Mouse (Mus musculus) C2C12 (cell line): ENCODE measurements around the gene Trpv5.

Source experiments
- CEBPB ChIP-seq: IDR thresholded peaks from one replicate; pipeline ENCODE4 v1.6.1; 2011; ENCODE audit warnings: low read depth, mild to moderate bottlenecking, control low read depth, moderate library complexity
- CTCF ChIP-seq: IDR thresholded peaks from one replicate; pipeline ENCODE4 v1.5.1; 2011; ENCODE audit not compliant: control insufficient read depth, insufficient read depth, insufficient read length
- FOSL1 ChIP-seq: IDR thresholded peaks from one replicate; pipeline ENCODE4 v1.8.0; 2011; ENCODE audit warnings: mild to moderate bottlenecking, low read length; ENCODE audit not compliant: poor library complexity, insufficient read depth, severe bottlenecking
- MYOD1 ChIP-seq: IDR thresholded peaks from one replicate; pipeline ENCODE4 v1.6.1; 2011; ENCODE audit warnings: low read depth; ENCODE audit not compliant: control insufficient read depth, insufficient read length
- USF1 ChIP-seq: IDR thresholded peaks from one replicate; pipeline ENCODE4 v1.6.1; 2011; ENCODE audit warnings: low read depth, mild to moderate bottlenecking, control low read depth, moderate library complexity

DNA sequence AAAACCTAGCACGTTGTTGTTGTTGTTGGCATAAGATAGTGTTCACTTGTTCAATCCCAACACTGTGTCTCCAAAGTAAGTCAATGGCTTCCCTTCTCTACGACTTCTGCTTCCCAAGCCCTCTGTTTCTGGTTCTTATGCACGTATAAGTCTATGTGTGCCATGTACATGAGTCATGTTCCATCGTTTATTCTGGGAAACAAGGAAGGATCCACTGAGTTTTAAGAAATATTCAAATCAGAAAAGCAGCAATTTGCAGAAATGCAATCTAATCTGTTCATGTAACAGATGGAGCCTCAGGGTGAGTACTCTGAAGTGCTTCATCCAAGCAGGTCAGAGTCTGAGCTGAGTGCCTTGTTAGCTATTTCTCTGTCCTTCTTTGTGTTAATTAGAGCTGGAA lies 49.0 kb downstream of the Trpv5 start:
- no peak for TF ChIP-seq CTCF
- TF ChIP-seq CEBPB: no peak
- TF ChIP-seq FOSL1: no peak
- no peak for TF ChIP-seq MYOD1
- TF ChIP-seq USF1: no peak
